Comparison of ENCODE assay signal across 11 mouse cellular contexts in genomic region chrX:42359381-42360172, GRCm38 (mm10).
DNase-seq lines count a peak whose midpoint lies in the region; ATAC-seq and TF ChIP-seq lines count a peak whose summit lies in the region.
"Had no signal": no experiment of that assay in that cellular context is flagged by ENCODE, and none has a peak within 500 bp of the region (broad histone marks: within the 10 kb centered on the region; RNA-seq: fewer than 3 reads in every experiment).

No protein-coding gene starts in this region.

- no peak overlapping the region for H3K27ac ChIP-seq in heart, embryonic 14.5 days (replicated peaks in 1 of 2; ENCODE audit: control insufficient read depth in 1 of 2, insufficient read depth in 1 of 2, low read depth in 2 of 2, low read length in 2 of 2)
- H3K27ac ChIP-seq in embryonic facial prominence, embryonic 12.5 days = no peak overlapping the region
- no peak overlapping the region for H3K27ac ChIP-seq in hindbrain, embryonic 16.5 days (ENCODE audit: low read depth, low read length)
- H3K27ac ChIP-seq in midbrain, embryonic 15.5 days = peak overlapping the region; percentile 29; the same call in 1 of the 2 replicates
- H3K27ac ChIP-seq in layer of hippocampus, adult 2 months = no peak overlapping the region

- no peaks in the 10 kb centered on the region for H3K36me3 ChIP-seq in heart, embryonic 14.5 days (ENCODE audit: control insufficient read depth, insufficient read depth, low read length)
- H3K36me3 ChIP-seq in embryonic facial prominence, embryonic 12.5 days = no peaks in the 10 kb centered on the region
- no peaks in the 10 kb centered on the region for H3K36me3 ChIP-seq in hindbrain, embryonic 16.5 days (ENCODE audit: control insufficient read depth, insufficient read depth, low read length)
- H3K36me3 ChIP-seq in midbrain, embryonic 15.5 days (replicated peaks) = no peaks in the 10 kb centered on the region

- H3K9me3 ChIP-seq in heart, embryonic 14.5 days (ENCODE audit: control insufficient read depth, low read length) = no peaks in the 10 kb centered on the region
- H3K9me3 ChIP-seq in embryonic facial prominence, embryonic 12.5 days = no peaks in the 10 kb centered on the region
- no peaks in the 10 kb centered on the region for H3K9me3 ChIP-seq in hindbrain, embryonic 16.5 days (ENCODE audit: control insufficient read depth, low read length)
- no peaks in the 10 kb centered on the region for H3K9me3 ChIP-seq in midbrain, embryonic 15.5 days

- no peaks in the 10 kb centered on the region for H3K27me3 ChIP-seq in heart, embryonic 14.5 days (ENCODE audit: control insufficient read depth, insufficient read depth, low read length)
- no peaks in the 10 kb centered on the region for H3K27me3 ChIP-seq in embryonic facial prominence, embryonic 12.5 days
- H3K27me3 ChIP-seq in hindbrain, embryonic 16.5 days (replicated peaks; ENCODE audit: control insufficient read depth, insufficient read depth, low read length) = no peaks in the 10 kb centered on the region
- H3K27me3 ChIP-seq in midbrain, embryonic 15.5 days (replicated peaks) = no peaks in the 10 kb centered on the region
- H3K27me3 ChIP-seq: CH12.LX had no signal

- 41% methylated on average over 11 of the region's 12 CpGs for WGBS in heart, embryonic 14.5 days
- WGBS in embryonic facial prominence, embryonic 12.5 days = 28% methylated on average over 10 of the region's 12 CpGs
- WGBS in hindbrain, embryonic 16.5 days = 26% methylated on average over 12 of the region's 12 CpGs
- 30% methylated on average over 11 of the region's 12 CpGs for WGBS in midbrain, embryonic 15.5 days

- intact Hi-C loops in heart, postnatal 25 days (cut with DNase I) = no loop called here

- peak overlapping the region; percentile 62 for H3K4me2 ChIP-seq in heart, embryonic 14.5 days (ENCODE audit: low read length)
- peak overlapping the region; percentile 47 for H3K4me2 ChIP-seq in embryonic facial prominence, embryonic 12.5 days (replicated peaks)
- H3K4me2 ChIP-seq in hindbrain, embryonic 16.5 days (ENCODE audit: low read length) = peak overlapping the region; percentile 50
- H3K4me2 ChIP-seq in midbrain, embryonic 15.5 days = peak overlapping the region; percentile 42; the same call in 1 of the 2 replicates

- H3K4me1 ChIP-seq in heart, embryonic 14.5 days (ENCODE audit: control insufficient read depth in 2 of 2, insufficient read depth in 2 of 2, low read length in 2 of 2) = no peaks in the 10 kb centered on the region
- no peaks in the 10 kb centered on the region for H3K4me1 ChIP-seq in embryonic facial prominence, embryonic 12.5 days
- no peaks in the 10 kb centered on the region; the same call in 1 of the 2 replicates for H3K4me1 ChIP-seq in hindbrain, embryonic 16.5 days (ENCODE audit: control insufficient read depth, insufficient read depth, low read depth, low read length)
- peaks cover 10% of the 10 kb centered on the region for H3K4me1 ChIP-seq in midbrain, embryonic 15.5 days

- ATAC-seq in heart, embryonic 14.5 days (ENCODE audit: insufficient number of reproducible peaks, insufficient read depth, low FRiP score, low read depth) = no peak
- no peak for ATAC-seq in embryonic facial prominence, embryonic 12.5 days (ENCODE audit: insufficient number of reproducible peaks, insufficient read depth, low FRiP score, low TSS enrichment)
- no peak for ATAC-seq in hindbrain, embryonic 16.5 days
- ATAC-seq in midbrain, embryonic 15.5 days (replicated peaks) = peak; percentile 15; the same call in 1 of the 2 replicates

- TF ChIP-seq CTCF in layer of hippocampus, adult 2 months (conservative IDR thresholded peaks at IDR 0.05) = no peak

- no peak overlapping the region for H3K9ac ChIP-seq in heart, embryonic 14.5 days (ENCODE audit: low read length)
- no peak overlapping the region for H3K9ac ChIP-seq in embryonic facial prominence, embryonic 12.5 days
- H3K9ac ChIP-seq in hindbrain, embryonic 16.5 days (ENCODE audit: low read depth, low read length) = no peak overlapping the region
- H3K9ac ChIP-seq in midbrain, embryonic 15.5 days = no peak overlapping the region

- H3K4me3 ChIP-seq in heart, embryonic 14.5 days (ENCODE audit: control insufficient read depth in 1 of 2, insufficient read depth in 1 of 2, low read depth in 1 of 2, low read length in 2 of 2) = peak overlapping the region in 1 of 2 experiments; percentile 33; a peak in 1 of 4 replicates
- no peak overlapping the region for H3K4me3 ChIP-seq in embryonic facial prominence, embryonic 12.5 days
- no peak overlapping the region for H3K4me3 ChIP-seq in hindbrain, embryonic 16.5 days (ENCODE audit: low read length)
- no peak overlapping the region for H3K4me3 ChIP-seq in midbrain, embryonic 15.5 days
- no peak overlapping the region for H3K4me3 ChIP-seq in layer of hippocampus, adult 2 months
- H3K4me3 ChIP-seq: erythroblast, embryonic 14.5 days had no signal

- no peak for DNase-seq in heart, postnatal 25 days (ENCODE audit: low spot score)
- no peak for DNase-seq in layer of hippocampus, adult 2 months (ENCODE audit: low spot score in 2 of 2)
- no peak for DNase-seq in thymus, postnatal 14 days
- no peak for DNase-seq in layer of hippocampus, postnatal 10 days (ENCODE audit: low spot score in 2 of 2)
- DNase-seq: adrenal gland, postnatal 25 days had no signal
